Mouse (Mus musculus) lung, postnatal 0 days (tissue): ENCODE measurements around the gene Gmnc. TPM values are rescaled to one million over a fixed set of nuclear protein-coding genes. Genes with fewer than 3 reads are reported as not detected.

Source experiments
- ATAC-seq: fragments of 200-750 bp; cut with Nextera tagmentation; 2 replicates; pipeline ENCODE4 v1.8.0; 2017; ENCODE audit warnings: moderate library complexity
- DNase-seq: peaks from one replicate; pipeline ENCODE4 v3.0.0-alpha.2; 2016; ENCODE audit warnings: low spot score
- H3K27ac ChIP-seq: fragments of 300-500 bp; sonication (generic); 2 replicates; pipeline ENCODE4 v1.5.1; 2014; ENCODE audit warnings: antibody characterized with exemption, mild to moderate bottlenecking, low read length, mixed read lengths
- H3K27me3 ChIP-seq: fragments of 300-500 bp; sonication (generic); replicated peaks from 2 replicates; pipeline ENCODE4 v1.6.1; 2014; ENCODE audit warnings: low read length, mixed read lengths; ENCODE audit not compliant: insufficient read depth
- H3K36me3 ChIP-seq: fragments of 300-500 bp; sonication (generic); 2 replicates; pipeline ENCODE4 v1.6.1; 2014; ENCODE audit warnings: low read length, mixed read lengths; ENCODE audit not compliant: insufficient read depth
- H3K4me1 ChIP-seq: fragments of 300-500 bp; sonication (generic); 2 replicates; pipeline ENCODE4 v1.6.1; 2014; ENCODE audit warnings: antibody characterized with exemption, low read depth, low read length, mixed read lengths; ENCODE audit not compliant: insufficient read depth
- H3K4me2 ChIP-seq: fragments of 300-500 bp; sonication (generic); replicated peaks from 2 replicates; pipeline ENCODE4 v1.6.1; 2014; ENCODE audit warnings: low read depth, mild to moderate bottlenecking, low read length, moderate library complexity, mixed read lengths
- H3K4me3 ChIP-seq: fragments of 300-500 bp; sonication (generic); 2 replicates; pipeline ENCODE4 v1.5.1; 2014; ENCODE audit warnings: low read depth, low read length
- H3K9ac ChIP-seq: fragments of 300-500 bp; sonication (generic); replicated peaks from 2 replicates; pipeline ENCODE4 v1.6.1; 2014; ENCODE audit warnings: low read depth, mild to moderate bottlenecking
- H3K9me3 ChIP-seq: fragments of 300-500 bp; sonication (generic); 2 replicates; pipeline ENCODE4 v1.6.1; 2016; ENCODE audit warnings: low read length, mixed read lengths
- CTCF ChIP-seq: IDR thresholded peaks from 2 replicates; pipeline ENCODE4 v1.5.1; 2016; ENCODE audit warnings: antibody characterized with exemption, mild to moderate bottlenecking
- EP300 ChIP-seq: IDR thresholded peaks from 2 replicates; pipeline ENCODE4 v1.6.1; 2016; ENCODE audit warnings: antibody characterized with exemption, mild to moderate bottlenecking, control low read depth
- WGBS: fragments of 180-500 bp; shearing (Covaris S2); extraction: QIAGEN DNeasy Blood & Tissue Kit; methylation state at CpG from one replicate; pipeline ENCODE4 v1.1.7; 2014; 5-methylcytosine and 5-hydroxymethylcytosine counted together
- polyA plus RNA-seq: library from polyadenylated mRNA; unstranded; fragments of >200 nt; fragmentation: Nextera tagmentation; extraction: Ambion mirVana; gene quantifications from 2 replicates; pipeline ENCODE4 v1.2.1, GENCODE M21; 2015

Gene Gmnc
- polyA plus RNA-seq, 1 experiment from 2014 or later = 0.17 TPM

DNA sequence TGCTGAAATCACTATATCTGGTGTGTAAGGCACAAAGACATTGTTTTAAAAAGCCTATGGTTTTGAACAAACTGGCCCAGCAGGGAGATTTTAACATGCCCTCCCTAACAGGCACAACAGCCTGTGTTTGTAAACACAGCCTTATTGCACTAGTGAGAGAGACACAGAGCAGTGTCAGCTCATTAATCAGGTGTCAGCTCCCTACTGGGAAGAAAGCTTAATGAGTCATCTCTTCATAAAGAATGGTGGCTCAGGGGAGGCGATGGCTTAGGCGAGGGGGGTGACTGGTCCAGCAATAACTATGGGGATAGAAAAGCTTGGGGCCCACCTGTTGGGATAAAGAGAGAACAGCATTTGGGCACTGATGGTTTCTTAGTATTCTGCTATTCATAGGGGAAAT, 8.1 kb upstream of the Gmnc start:
- Histone ChIP-seq H3K4me1 (no peaks in the 10 kb centered on the region), H3K27me3 (no peaks in the 10 kb centered on the region), H3K9ac (no peak overlapping the region), H3K9me3 (no peaks in the 10 kb centered on the region), H3K27ac (no peak overlapping the region), H3K4me2 (no peak overlapping the region), H3K4me3 (no peak overlapping the region), H3K36me3 (no peaks in the 10 kb centered on the region)
- DNase-seq = no peak
- 13% methylated on average over 2 of the region's 2 CpGs for WGBS
- ATAC-seq = no peak
- TF ChIP-seq CTCF = no peak
- no peak for TF ChIP-seq EP300

GRCm38 (mm10) chr16:26989415-26990315, 1.8 kb downstream of the Gmnc start:
- no peaks in the 10 kb centered on the region for H3K4me1 ChIP-seq
- no peaks in the 10 kb centered on the region for H3K36me3 ChIP-seq
- no peak for ATAC-seq
- no peak overlapping the region for H3K4me2 ChIP-seq
- H3K27me3 ChIP-seq = no peaks in the 10 kb centered on the region
- no peaks in the 10 kb centered on the region for H3K9me3 ChIP-seq
- TF ChIP-seq EP300 (no peak), CTCF (no peak)
- no peak for DNase-seq
- no peak overlapping the region for H3K9ac ChIP-seq
- no peak overlapping the region for H3K4me3 ChIP-seq
- no peak overlapping the region for H3K27ac ChIP-seq
- 73% methylated on average over 19 of the region's 19 CpGs for WGBS

DNA sequence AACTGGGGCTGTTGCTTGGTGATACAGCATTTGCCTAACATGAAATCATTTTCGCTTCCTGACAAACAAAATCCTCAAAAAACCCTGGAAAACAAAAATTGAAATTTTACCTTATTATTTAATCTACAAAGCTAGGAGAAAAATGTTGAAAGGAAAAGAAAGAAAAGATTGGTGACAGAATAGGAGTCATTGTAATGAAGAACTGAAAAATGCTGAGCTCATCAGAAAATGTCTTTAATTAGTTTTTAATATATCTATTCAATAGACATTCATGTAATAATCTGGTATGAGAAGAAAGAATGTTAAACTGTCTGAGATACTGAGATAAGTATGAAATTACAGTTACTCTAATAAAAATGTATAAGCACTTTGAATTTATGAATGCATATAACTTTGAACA, 3.3 kb downstream of the Gmnc start:
- Histone ChIP-seq H3K4me1 (no peaks in the 10 kb centered on the region), H3K27me3 (no peaks in the 10 kb centered on the region), H3K27ac (no peak overlapping the region), H3K9ac (no peak overlapping the region), H3K36me3 (no peaks in the 10 kb centered on the region), H3K4me2 (no peak overlapping the region), H3K4me3 (no peak overlapping the region), H3K9me3 (no peaks in the 10 kb centered on the region)
- 84% methylated on average over 1 of the region's 1 CpGs for WGBS
- no peak for TF ChIP-seq EP300
- TF ChIP-seq CTCF = no peak
- ATAC-seq = no peak
- DNase-seq = no peak

GRCm38 (mm10) chr16:26985796-26986195, 5.7 kb downstream of the Gmnc start:
- no peak for ATAC-seq

DNA sequence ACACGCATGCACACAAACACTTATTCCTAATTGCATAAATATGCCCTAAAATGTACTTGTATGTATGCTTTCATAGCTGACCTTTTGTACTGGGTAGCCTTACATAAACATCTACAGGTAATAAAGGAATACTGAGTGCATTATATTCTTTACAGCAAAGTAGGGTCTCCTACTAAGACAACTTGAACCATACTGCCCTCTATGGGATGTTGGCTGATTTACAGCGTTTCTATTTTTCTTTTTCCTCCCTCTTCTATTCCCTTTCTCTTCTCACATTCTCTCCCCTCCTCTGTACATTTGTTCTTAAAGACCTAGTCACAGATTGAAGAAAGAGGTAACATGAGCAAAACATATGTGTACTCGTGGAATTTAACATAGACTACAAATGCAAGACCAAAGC, 9.3 kb downstream of the Gmnc start:
- no peak for DNase-seq
- 30% methylated on average over 3 of the region's 3 CpGs for WGBS

More at GRCm38 (mm10) chr16:26985796-26986195, 5.7 kb downstream of the Gmnc start:
- Histone ChIP-seq H3K4me2 (no peak overlapping the region), H3K27me3 (no peaks in the 10 kb centered on the region), H3K9me3 (no peaks in the 10 kb centered on the region), H3K27ac (no peak overlapping the region), H3K4me1 (no peaks in the 10 kb centered on the region), H3K4me3 (no peak overlapping the region), H3K9ac (no peak overlapping the region), H3K36me3 (no peaks in the 10 kb centered on the region)
- DNase-seq = no peak
- TF ChIP-seq EP300 (no peak), CTCF (peak; percentile 42)
- 66% methylated on average over 1 of the region's 1 CpGs for WGBS

DNA sequence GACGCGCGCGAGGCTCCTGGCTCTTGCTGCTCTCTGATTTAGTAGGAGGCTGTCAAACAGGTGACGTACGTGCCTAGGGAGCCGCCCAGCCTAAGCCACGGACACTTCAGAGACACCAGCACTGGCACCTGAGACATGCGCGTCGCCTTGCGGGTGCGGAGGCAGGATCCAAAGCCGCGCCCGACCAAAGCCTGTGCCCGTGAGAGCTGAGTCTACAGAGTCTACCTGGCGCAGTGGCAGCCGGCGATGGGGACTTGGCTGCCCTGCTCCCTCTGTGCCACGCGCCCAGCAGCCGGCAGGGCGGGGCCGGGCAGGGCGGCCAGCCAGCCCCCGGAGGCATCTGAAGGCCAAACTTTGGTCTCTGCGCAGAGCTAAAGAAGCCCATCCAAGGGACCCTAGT, 23.5 kb downstream of the Gmnc start:
- H3K27me3 ChIP-seq = no peaks in the 10 kb centered on the region
- TF ChIP-seq EP300 (no peak), CTCF (no peak)
- H3K9me3 ChIP-seq = no peaks in the 10 kb centered on the region
- peak overlapping the region; percentile 44 for H3K4me2 ChIP-seq
- H3K27ac ChIP-seq = no peak overlapping the region
- no peak overlapping the region for H3K9ac ChIP-seq
- H3K36me3 ChIP-seq = no peaks in the 10 kb centered on the region
- DNase-seq = peak; percentile 24
- H3K4me1 ChIP-seq = no peaks in the 10 kb centered on the region
- ATAC-seq = peak; percentile 57
- 4% methylated on average over 28 of the region's 28 CpGs for WGBS
- no peak overlapping the region for H3K4me3 ChIP-seq

More for the DNA sequence above, 9.3 kb downstream of the Gmnc start:
- Histone ChIP-seq H3K4me3 (no peak overlapping the region), H3K9ac (no peak overlapping the region), H3K27ac (no peak overlapping the region), H3K9me3 (no peaks in the 10 kb centered on the region), H3K4me2 (no peak overlapping the region), H3K36me3 (no peaks in the 10 kb centered on the region), H3K27me3 (no peaks in the 10 kb centered on the region), H3K4me1 (no peaks in the 10 kb centered on the region)
- TF ChIP-seq CTCF (peak; percentile 44), EP300 (no peak)
- ATAC-seq = no peak
